Mouse (Mus musculus) c-Kit-positive CD71-positive TER-119-positive erythroid progenitor cells, embryonic 14.5 days (primary cell): Measurements from ENCODE around the gene Pik3ap1.

Source experiments
- DNase-seq: peaks from one replicate; pipeline ENCODE4 v3.0.0-alpha.2; 2013; ENCODE audit warnings: low spot score

The Pik3ap1 gene

DNA sequence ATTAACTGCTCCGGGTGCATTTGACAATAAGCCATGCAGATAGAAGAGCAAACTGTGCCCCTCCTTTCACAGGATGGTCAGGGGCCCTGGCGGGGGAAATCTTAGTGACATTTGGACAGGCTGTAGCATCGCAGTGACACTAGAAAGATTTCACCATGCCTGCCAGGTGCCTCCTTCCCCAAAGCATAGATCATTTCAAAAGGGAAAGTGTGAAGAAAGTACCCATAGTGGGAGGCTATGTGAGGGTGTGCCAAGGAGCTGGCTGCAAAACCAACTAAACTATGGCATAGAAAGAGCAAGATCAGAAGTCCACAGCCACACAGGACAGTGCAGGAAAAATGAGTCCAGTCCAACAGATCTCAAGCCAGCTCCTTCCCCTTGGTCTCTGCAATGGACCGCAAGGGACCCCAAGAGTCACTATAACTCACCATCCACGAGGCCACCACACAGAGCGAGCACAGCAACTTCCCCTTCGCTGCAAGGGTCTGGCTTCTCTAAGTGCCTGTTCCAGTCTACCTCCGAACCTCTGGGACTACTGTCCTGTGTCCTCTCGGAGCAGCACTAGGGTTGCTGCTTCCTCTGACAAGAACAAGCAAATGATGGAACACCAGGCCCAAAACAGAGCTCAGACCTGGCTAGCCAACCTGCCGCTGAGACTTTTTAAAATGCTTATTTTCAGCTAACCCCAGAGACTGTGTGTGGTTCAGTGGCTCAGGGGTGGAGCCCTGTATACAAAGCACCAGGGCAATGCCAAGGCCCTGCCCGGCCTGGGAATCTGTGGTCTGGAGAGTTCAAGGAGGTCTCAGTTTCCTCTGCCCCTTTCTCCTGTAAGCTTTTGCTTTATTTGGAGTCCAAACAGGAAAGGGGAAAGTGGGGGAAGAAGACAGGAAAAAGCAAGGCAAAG lies 15.1 kb downstream of the Pik3ap1 start:
- DNase-seq, result no peak

DNA sequence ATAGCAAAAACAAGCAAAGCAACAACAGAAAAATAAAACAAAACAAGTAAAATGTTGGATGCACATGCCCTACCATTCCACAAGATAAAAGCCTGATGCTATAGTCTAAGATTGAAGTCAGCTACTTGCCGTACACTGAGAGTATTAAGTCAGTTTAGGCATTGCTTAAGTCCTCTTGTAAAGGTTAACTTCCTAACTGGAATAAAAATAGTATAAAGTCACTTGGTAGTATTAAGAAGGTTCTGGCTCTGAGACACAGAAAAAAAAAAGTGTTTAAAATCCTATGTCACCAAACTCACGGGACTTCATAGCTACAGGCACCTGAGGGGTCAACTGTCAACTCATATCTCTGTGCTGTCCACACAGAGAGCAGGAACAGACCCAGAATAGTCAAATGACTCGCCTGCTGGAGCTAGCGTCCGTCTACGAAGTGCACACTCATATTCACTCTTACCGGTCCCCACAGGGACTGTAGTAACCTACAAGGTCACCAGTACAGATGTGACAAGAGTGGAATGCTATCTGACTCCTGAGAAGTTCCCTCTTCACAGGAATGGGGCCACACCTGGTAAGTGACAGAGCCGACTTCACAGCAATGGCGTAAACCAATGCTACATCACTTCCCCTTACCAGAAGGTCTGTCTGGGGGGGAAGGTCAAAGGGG lies 17.9 kb downstream of the Pik3ap1 start:
- no peak for DNase-seq

DNA sequence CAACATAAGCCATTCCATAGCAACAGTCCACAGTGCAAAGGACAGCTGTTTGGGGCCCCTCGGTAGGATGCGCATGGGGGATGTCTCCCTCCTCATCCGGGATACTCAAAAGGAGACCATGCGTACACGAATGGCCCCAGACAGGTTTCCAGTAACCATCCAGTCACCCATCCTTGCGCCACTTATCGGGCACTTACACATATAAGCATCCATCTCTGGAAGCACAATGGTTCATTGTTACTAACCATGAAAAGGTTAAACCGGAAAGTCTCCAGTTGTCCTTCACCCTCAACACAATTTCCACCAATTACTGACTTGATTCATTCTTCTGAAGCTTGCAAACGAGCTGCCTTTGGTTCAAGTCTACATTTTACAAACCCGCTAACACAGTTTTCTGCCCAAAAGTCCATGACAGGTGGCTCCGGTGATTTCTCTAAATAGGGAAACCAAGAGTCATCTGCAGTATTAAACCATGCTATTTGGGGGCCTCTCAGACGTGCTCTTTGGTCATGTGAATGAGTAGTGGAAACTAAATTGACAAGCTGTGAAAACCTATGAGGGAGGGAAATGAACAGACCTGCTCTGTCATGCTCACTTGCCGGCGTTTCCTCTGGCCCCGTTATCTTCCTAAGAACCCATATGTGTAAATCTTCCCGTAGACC lies 18.6 kb downstream of the Pik3ap1 start:
- no peak for DNase-seq

DNA sequence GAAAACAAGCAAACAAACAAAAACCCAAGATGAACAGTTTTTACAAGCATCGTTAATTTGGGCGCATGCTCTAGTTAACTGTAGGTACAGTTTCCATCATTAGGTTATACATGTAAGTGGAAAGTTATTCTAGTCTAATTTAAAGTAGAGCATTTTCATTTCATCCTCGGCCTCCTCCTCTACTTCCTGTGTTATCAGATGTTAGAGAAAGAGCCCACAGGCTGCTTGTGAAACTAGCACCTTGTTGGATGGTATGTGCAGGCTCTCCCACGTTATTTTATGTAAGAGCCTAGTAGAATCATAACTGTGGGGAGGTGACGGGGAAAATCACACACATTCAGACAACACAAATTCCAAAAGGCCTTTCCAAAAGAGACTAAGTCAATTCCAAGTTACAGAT lies 19.3 kb downstream of the Pik3ap1 start:
- no peak for DNase-seq

DNA sequence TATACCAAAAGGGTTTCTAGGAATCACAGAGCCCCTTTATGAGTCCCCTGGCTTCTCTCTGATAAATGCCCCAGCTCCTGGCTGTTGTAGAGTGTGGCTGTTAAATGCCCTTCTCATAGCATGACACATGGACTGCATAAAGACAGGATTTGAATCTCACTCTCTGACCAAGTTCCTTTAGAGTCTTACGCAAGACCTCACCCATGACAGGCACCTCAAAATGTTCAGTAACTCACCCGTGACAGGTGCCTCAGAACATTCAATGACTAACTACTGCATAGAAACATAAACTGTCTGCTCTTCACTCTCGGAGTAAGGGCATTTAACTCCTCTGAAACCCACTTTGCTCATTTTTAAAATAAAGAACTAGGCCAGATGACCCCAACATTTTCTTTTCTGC lies 20.4 kb downstream of the Pik3ap1 start:
- no peak for DNase-seq

DNA sequence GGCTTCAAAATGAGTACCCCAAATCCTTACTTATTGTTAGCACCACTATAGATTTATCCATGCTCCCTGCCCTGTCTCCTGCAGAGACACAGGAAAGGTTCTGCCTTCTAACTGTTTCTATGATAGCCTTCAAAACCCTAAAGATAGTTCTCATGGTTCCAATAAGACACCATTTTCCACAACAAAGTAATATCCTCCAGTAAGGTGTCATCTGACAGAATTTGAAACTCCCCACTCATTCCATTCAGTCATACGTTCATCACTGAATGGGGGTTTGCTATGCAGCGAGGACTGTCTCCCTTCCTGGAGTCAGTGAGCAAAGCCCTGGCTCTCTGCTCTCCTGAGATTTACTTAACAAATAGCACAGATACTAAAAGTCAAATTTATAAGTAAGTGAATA lies 21.9 kb downstream of the Pik3ap1 start:
- DNase-seq, result no peak

DNA sequence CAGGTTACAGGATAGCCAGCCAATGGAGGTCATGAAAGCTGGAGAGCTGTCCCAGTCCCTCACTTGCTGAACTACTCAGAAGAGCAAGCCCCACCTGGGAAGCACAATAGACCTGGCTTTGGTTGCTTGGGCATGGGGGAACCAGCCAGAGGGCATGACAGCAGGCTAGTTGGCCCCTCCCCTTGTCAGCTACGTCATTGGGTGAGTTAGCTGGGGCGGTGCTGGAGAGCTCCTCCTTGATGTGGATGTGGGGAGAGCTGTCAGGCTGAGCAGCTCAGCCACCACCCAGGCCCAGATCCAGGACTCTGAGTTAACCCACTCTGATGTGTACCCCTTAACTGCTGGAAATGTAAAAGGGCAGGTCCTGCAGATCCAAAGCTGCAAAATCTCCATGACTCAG lies 24.4 kb downstream of the Pik3ap1 start:
- no peak for DNase-seq

DNA sequence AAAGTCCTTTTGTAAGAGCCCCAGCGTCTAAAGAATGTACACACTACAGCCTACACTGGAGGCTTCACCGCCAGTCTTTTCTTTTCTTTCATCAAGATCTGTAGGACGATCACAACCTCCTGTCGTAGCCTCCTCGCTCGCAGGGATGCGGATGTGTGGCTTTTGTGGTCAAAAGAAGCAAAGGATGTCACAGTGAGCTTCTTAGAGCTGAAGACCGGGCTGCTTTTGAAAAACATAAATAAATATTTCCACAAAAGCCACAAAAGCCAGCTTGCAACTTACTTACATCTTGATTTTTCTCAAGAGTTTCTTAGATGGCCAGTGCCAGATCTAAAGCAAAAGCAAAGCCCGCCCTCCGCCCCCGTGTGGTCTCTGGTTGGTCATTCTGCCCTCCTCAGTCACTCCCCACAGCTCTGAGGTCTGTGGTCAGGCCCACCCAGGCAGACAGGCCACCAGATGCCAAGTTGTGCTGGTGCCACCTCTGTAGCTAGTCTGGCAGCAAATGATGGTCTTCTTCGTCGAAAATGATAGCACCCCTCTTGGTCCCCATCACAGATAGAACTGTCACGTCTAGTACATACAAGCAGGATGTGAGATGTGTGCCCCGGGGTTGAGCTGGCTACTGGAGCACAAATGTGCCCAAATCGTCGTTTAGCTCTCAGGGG lies 30.5 kb downstream of the Pik3ap1 start:
- no peak for DNase-seq

DNA sequence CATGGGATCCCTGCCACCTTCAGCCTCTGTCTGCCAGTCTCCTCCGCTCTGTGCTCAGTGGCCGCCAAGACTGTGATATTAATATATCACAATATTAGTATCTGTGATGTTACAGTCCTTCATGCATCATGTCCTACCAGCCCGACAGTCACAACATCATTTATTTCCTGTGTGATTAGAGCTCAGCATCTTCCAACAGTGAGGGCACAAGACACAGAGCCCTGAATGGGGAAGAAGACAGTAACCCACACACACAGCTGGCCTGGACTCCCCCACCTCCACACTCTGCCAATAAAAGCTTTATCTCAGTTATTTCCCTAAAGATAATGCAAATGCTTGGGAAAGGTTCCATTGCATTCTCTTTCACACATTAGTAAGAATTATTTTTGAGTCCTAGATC lies 35.3 kb downstream of the Pik3ap1 start:
- no peak for DNase-seq

DNA sequence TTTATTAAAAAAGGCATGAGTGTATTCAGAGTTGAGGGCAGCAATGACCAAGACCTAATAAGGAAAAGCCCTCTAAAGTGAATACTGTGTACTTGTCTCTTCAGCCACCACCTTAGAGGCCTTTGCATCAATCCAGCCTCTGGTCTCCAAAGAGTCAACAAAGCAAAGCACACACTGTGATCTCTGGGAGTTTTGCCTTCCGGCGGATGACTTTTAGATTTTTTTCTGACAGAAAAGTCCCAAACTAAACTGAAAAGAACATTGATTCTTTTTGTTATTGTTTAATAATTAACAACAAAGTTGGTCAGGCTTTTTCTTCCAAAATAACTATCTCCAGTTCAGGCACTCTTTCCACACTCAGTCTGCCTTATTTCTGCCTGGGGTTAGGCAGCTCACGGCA lies 36.7 kb downstream of the Pik3ap1 start:
- DNase-seq, result no peak

DNA sequence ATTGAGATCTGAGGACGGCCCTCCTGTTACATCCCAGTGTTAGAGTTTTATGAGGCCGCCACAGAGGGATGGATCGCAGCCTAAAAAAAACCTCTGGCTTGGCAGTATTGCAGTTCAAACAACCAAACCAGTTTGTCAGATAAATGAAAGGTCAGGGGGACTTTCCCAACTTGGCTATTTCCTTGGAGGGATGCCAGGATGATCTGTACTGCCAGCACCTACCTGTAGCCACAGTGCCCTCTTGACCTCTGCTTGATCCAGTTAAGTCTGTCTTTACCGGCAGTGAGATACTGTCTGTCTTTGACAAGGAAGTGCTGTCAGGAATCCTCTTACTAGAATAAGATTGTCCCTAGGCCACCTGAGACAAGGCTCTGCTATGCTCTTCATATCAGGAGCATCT lies 37.6 kb downstream of the Pik3ap1 start:
- DNase-seq, result no peak

DNA sequence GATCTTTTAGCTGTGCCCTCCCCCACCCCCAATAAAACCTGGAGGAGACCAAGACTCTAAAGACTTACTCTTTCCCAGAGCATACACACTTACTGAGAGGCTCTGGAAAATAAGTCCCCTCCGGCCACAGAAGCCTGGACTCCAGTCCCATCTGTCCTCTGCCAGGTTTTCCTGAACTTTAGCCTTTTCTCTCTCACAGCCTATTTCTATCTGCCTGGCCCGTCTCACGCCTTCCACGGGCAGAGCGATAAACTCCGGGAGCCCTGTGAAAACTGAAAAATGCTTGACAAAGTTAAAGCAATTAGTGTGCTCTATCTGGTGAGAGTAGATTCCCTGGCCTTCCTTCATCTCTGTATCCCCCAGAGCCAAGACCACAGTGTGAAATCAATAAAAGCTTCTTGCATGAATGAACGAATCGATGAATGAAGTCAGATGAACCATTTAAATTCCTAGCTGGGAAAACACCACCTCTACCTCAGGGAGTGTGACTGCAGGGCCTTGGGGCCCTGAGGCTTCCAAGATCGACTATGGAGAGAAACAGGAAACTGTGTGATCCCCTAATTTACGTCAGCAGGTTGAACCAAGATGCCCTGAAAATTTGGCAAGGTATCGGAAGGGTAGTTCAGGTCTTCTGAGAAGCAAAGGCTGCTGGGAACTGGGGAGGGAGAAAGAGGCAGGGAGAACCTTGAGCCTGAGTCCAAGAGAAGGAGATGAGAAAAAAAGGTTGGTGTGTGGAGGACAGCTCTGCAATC lies 38.6 kb downstream of the Pik3ap1 start:
- DNase-seq, result no peak

DNA sequence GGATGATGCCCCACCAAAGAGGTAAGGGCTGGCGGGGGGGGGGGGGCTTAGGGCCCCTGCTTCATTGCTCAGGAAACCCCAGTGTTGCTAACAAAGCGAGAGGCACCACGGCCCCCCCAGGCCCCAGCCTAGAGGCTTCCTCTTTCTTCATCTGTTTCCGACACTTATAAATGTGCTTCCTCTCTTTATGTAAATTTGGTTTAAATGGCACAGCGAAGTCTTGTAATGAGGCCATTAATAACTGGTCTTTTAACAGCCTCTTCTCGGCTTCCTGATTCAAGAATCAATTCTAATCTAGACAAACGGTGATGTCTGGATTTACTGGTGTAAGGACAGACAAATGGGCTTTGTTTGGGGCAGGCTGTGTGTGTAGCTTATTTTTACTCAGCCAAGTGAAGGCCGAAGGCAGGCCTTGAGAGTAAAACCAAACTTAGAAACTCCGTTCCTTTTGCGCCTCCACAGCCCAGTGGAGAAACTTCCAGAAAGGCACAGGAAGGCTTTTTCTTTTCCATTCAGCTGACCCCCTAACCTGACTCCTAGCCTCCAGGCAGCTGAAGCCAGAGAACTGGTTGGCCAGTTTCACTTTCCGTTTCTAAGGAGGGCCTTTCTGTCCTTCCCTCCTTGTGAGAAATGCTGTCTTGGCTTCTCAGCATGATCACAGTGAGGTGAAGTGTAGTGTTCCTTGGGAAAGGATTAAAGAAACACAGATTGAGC lies 39.7 kb downstream of the Pik3ap1 start:
- DNase-seq, result no peak

DNA sequence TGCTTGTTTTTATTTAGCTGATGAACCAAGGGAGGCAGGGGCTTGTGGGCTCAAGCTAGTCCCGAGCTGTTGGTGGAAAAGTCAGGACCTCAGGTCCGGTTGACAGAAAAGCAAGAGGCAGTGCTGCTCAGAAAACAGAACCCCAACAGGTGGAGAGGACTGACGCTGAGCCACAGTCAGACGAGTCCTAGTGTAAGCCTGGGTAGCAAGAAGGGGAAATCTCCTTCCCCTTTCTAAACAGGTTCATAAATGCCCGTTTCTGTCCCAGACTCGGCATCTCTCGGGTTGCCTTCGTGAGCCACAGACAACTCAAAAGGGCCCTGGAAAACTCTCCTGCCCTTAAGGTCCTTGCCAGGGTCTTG lies 40.3 kb downstream of the Pik3ap1 start:
- no peak for DNase-seq

DNA sequence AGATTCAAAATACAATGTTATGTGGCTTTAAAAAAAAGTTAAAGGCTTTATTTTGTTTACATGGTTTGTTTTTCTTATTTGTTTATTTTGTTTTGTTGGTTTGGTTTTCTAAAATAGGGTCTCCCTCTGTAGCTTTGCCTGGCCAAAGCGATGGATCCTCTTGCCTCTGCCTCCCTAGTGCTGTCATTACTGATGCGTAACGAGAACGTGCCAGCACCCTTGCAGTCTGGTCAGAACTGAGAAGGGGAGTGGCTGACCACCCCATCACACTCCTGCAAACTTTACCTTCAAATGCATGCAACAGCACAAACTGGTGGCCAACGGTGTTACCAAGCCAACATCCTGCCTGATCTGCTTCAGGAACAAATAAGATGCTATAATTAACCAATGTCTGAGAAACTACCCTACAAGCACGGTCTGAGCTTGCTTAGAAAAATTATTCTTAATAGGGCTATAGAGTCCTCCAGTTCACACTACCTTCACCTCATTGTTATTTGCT lies 42.3 kb downstream of the Pik3ap1 start:
- no peak for DNase-seq

DNA sequence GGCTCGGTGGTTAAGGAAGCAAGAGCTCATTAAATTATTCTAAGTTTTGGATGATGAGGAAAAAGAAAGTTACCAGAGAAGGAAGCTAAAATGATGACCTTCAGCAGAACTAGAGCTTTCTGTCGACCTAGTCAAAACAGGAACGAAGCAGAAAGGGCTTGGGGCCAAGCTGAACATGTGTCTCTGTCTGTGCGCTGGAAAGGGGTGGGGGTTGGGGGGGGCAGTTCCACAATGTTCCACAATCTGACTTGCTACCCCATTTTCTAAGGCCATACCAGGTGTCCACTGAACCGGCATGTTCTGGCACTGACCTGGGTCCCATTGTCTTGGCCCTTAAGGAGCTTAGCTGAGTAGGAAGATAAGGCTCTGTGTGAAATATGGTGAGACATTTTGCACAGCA lies 43.2 kb downstream of the Pik3ap1 start:
- no peak for DNase-seq

DNA sequence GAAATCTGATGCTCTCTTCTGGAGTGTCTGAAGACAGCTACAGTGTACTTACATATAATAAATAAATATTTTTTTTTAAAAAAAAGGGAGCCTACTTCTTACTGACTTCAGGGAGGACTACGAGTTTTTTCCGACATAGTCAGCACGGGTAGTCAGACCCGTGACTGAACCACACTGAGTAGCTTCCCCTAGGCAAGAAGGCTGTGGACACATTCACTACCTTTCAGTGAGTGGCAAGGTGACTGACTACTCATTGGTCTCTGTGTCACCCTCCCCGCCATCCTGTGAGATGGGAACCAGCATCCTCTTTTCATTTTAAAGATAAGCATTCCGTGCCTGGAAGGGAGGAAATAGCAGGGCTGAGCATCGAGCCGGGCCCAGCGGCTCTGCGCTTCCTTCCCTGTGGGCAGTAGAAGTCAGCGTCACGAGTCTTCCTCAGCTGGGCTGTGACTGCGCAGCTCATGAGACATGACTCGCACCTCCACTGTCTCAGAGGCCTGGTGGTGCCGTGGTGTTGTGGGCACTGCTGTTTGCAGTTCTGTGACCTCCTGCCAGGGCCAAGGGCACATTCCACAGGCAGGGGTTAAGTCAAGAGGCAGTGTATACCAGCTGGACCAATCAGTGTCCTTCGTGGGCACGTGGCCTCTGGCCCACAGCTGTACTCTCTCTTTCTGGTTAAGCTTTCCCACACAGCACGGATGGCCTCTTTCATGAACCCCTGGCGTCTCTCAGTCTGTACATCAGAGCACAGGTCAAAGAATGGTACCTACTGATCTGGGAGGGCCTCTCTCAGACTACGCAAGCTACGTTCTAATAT lies 45.7 kb downstream of the Pik3ap1 start:
- no peak for DNase-seq

DNA sequence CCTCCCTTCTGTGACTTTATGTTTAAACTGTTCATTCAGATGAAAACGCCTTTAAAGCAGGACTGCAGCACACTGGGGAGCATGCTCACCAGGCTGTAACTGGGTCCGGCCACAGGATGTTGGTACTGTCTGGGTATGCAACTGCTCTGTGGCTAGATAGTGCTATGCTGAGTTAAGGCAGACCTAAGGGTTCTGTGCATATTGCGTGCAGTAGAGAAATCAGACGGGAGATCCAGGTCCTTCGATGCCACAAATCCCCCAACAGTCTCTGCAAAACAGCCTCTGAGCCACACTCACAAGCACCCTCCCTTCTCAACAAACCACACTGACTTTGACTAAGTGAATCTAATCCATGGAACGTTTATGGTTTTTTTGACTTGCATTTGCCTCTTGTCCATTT lies 46.5 kb downstream of the Pik3ap1 start:
- no peak for DNase-seq

DNA sequence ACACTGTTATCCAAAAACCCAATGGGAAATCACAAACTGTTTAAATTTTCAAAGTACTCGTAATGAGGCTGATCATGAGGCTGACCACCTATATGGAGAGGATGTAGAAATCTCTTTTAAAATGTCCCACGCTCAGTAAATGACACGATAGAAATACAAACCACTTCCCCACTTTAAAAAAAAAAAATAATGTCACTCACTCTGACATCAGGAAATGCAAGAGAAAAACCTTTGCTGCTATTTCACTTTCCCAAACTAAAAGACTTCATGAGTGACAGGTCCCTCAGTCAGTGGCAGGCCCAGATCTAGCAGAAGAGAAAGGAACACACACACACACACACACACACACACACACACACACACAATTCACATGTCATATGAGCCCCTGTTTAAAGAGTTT lies 49.2 kb downstream of the Pik3ap1 start:
- DNase-seq, result no peak

DNA sequence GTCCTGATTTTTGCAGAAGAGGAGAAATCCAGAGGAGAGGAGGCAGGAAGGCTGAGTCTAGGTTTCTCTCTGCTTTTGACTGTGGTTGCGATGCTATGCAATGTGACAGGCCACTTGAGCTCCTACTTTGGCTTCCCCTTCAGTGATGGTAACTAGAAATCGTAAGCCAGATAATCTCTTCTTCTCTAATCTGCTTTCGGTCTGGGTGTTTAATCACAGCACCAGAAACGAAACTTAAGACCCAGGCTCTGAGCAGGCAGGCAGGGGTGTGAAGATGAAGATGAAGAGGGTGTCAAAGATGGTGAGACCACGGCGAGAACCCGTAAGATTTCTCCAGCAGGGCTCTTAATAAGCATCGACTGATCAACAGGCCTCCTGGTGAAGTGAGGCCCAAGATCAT lies 51.9 kb downstream of the Pik3ap1 start:
- no peak for DNase-seq
